Mouse (Mus musculus): Measurements from ENCODE around the gene Slc7a6. TPM values are rescaled to one million over a fixed set of nuclear protein-coding genes. Genes with fewer than 3 reads are reported as not detected.

The Slc7a6 gene
- total RNA-seq (2017), result 11.1 to 13.3 TPM (median 13.1 TPM) in 3 replicates

GRCm38 (mm10) chr8:106168356-106169016, at the start of gene Slc7a6:
TSS of gene Slc7a6 (plus strand) at chr8:106168857.
- ATAC-seq (replicated peaks; ENCODE audit: insufficient number of reproducible peaks, low FRiP score, low TSS enrichment, poor library complexity, severe bottlenecking), result peak; percentile 58

GRCm38 (mm10) chr8:106123443-106123842, 45.2 kb upstream of the Slc7a6 start:
- no peak for ATAC-seq (replicated peaks; ENCODE audit: insufficient number of reproducible peaks, low FRiP score, low TSS enrichment, poor library complexity, severe bottlenecking)

- no peak for ATAC-seq (replicated peaks; ENCODE audit: insufficient number of reproducible peaks, low FRiP score, low TSS enrichment, poor library complexity, severe bottlenecking)
Measured at GRCm38 (mm10) chr8:106126055-106126454, 42.6 kb upstream of the Slc7a6 start.

- no peak for ATAC-seq (replicated peaks; ENCODE audit: insufficient number of reproducible peaks, low FRiP score, low TSS enrichment, poor library complexity, severe bottlenecking)
Measured at GRCm38 (mm10) chr8:106127054-106127453, 41.6 kb upstream of the Slc7a6 start.

GRCm38 (mm10) chr8:106127882-106128410, 40.7 kb upstream of the Slc7a6 start:
- ATAC-seq (replicated peaks; ENCODE audit: insufficient number of reproducible peaks, low FRiP score, low TSS enrichment, poor library complexity, severe bottlenecking), result no peak

- ATAC-seq (replicated peaks; ENCODE audit: insufficient number of reproducible peaks, low FRiP score, low TSS enrichment, poor library complexity, severe bottlenecking), result no peak
Measured at GRCm38 (mm10) chr8:106129232-106129930, 39.3 kb upstream of the Slc7a6 start.

GRCm38 (mm10) chr8:106129997-106130396, 38.7 kb upstream of the Slc7a6 start:
- no peak for ATAC-seq (replicated peaks; ENCODE audit: insufficient number of reproducible peaks, low FRiP score, low TSS enrichment, poor library complexity, severe bottlenecking)

- ATAC-seq (replicated peaks; ENCODE audit: insufficient number of reproducible peaks, low FRiP score, low TSS enrichment, poor library complexity, severe bottlenecking), result no peak
Measured at GRCm38 (mm10) chr8:106130505-106130904, 38.2 kb upstream of the Slc7a6 start.

- no peak for ATAC-seq (replicated peaks; ENCODE audit: insufficient number of reproducible peaks, low FRiP score, low TSS enrichment, poor library complexity, severe bottlenecking)
Measured at GRCm38 (mm10) chr8:106131021-106131420, 37.6 kb upstream of the Slc7a6 start.

GRCm38 (mm10) chr8:106131488-106132222, 37.0 kb upstream of the Slc7a6 start:
- no peak for ATAC-seq (replicated peaks; ENCODE audit: insufficient number of reproducible peaks, low FRiP score, low TSS enrichment, poor library complexity, severe bottlenecking)

- ATAC-seq (replicated peaks; ENCODE audit: insufficient number of reproducible peaks, low FRiP score, low TSS enrichment, poor library complexity, severe bottlenecking), result no peak
Measured at GRCm38 (mm10) chr8:106132356-106132755, 36.3 kb upstream of the Slc7a6 start.

GRCm38 (mm10) chr8:106133526-106133925, 35.1 kb upstream of the Slc7a6 start:
- ATAC-seq (replicated peaks; ENCODE audit: insufficient number of reproducible peaks, low FRiP score, low TSS enrichment, poor library complexity, severe bottlenecking), result no peak

- no peak for ATAC-seq (replicated peaks; ENCODE audit: insufficient number of reproducible peaks, low FRiP score, low TSS enrichment, poor library complexity, severe bottlenecking)
Measured at GRCm38 (mm10) chr8:106133946-106134345, 34.7 kb upstream of the Slc7a6 start.

GRCm38 (mm10) chr8:106134751-106135571, 33.7 kb upstream of the Slc7a6 start:
- ATAC-seq (replicated peaks; ENCODE audit: insufficient number of reproducible peaks, low FRiP score, low TSS enrichment, poor library complexity, severe bottlenecking), result no peak

GRCm38 (mm10) chr8:106135672-106136071, 33.0 kb upstream of the Slc7a6 start:
- ATAC-seq (replicated peaks; ENCODE audit: insufficient number of reproducible peaks, low FRiP score, low TSS enrichment, poor library complexity, severe bottlenecking), result no peak

GRCm38 (mm10) chr8:106136156-106137130, 32.2 kb upstream of the Slc7a6 start, which contains the start of gene Esrp2:
TSS of gene Esrp2 (minus strand) at chr8:106136974.
- no peak for ATAC-seq (replicated peaks; ENCODE audit: insufficient number of reproducible peaks, low FRiP score, low TSS enrichment, poor library complexity, severe bottlenecking)

- no peak for ATAC-seq (replicated peaks; ENCODE audit: insufficient number of reproducible peaks, low FRiP score, low TSS enrichment, poor library complexity, severe bottlenecking)
Measured at GRCm38 (mm10) chr8:106137218-106137905, 31.3 kb upstream of the Slc7a6 start.
